Mouse (Mus musculus) ES-E14 (cell line): ENCODE data around the gene Astn2.

ENCODE experiments used
- CHD2 ChIP-seq: IDR thresholded peaks from 2 replicates; pipeline ENCODE4 v1.6.1; 2014; ENCODE audit warnings: mild to moderate bottlenecking, low read depth, low read length, inconsistent platforms
- HCFC1 ChIP-seq: IDR thresholded peaks from 2 replicates; pipeline ENCODE4 v1.6.1; 2012; ENCODE audit warnings: low read length, inconsistent platforms, borderline replicate concordance; ENCODE audit not compliant: insufficient read depth
- MAFK ChIP-seq: IDR thresholded peaks from 2 replicates; pipeline ENCODE4 v1.6.1; 2014; ENCODE audit warnings: mild to moderate bottlenecking, low read depth, low read length, inconsistent platforms; ENCODE audit not compliant: insufficient read depth
- ZC3H11A ChIP-seq: IDR thresholded peaks from 2 replicates; pipeline ENCODE4 v1.6.1; 2012; ENCODE audit warnings: low read depth, mild to moderate bottlenecking, inconsistent platforms, low read length, borderline replicate concordance

- TF ChIP-seq MAFK (no peak), HCFC1 (no peak), ZC3H11A (no peak), CHD2 (no peak)
Measured at GRCm38 (mm10) chr4:66102037-66102436, 302.4 kb downstream of the Astn2 start.
